Mouse (Mus musculus): Measurements from ENCODE around the gene Tsc2. TPM values are rescaled to one million over a fixed set of nuclear protein-coding genes. Genes with fewer than 3 reads are reported as not detected.

Gene Tsc2
- polyA plus RNA-seq, 1 experiment from 2014 or later: 75.4 TPM

DNA sequence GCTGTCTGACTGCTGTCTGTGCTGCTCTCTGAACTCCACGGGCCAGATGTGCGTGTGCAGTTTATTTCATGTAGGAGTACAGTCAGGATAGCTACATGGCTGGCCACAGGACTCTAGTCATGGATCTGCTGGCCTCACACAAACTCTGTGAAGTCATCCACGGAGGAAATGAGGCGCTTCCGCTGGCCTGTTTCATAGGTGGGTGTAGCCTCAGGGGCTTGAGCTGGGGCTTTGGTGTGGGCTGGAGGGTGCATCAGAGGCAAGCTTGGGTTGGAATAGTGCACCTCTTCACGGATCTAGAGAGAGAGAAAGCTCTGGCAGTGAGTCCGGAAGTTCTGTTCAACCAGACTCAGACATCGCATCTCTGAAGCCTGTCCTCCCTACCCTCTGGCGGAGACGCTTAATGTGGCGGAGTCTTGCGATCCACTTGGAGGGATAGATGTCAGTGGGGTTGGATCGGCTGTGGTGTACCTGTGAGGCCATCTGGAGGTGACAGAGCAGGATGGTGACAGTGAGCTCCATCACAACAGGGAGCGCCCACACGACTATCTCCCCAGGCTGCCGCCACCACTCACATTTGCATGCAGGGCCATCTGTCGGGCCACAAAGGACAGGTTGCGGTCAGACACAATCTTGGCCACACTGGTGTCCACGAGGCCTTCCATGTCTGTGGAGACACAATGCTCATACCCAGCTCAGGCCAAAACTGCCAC is 35.8 kb downstream of the Tsc2 start:
- no peaks in the 10 kb centered on the region for H3K4me1 ChIP-seq
- H3K9me3 ChIP-seq: no peaks in the 10 kb centered on the region
- H3K27me3 ChIP-seq (ENCODE audit: poor library complexity, severe bottlenecking): no peaks in the 10 kb centered on the region
- DNase-seq (ENCODE audit: extremely low spot score, low spot score): no peak
- 92% methylated on average over 19 of the region's 19 CpGs for WGBS
- peaks cover 100% of the 10 kb centered on the region for H3K36me3 ChIP-seq (replicated peaks)
- no peak overlapping the region for H3K4me3 ChIP-seq
- H3K27ac ChIP-seq: no peak overlapping the region

DNA sequence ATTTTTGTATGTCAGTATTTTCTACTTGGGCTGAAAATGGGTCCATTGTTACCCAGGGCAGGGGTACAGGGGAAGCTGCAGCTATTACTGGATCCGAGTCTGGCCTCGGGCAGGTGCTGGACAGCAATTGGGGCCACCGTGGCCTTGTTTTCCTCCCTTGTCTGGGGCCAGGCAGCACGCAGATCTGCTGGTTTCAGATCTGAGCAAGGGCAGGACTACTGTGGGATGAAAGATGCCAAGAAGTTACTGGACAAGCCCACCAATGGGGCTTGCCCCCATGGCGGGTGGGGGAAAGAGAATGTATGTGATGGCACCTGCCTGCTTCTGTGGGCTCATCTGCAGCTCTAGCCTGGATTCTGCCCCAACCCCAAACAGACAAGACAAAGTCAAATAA is 36.4 kb downstream of the Tsc2 start:
- H3K27me3 ChIP-seq (ENCODE audit: poor library complexity, severe bottlenecking): no peaks in the 10 kb centered on the region
- 91% methylated on average over 5 of the region's 5 CpGs for WGBS
- H3K4me3 ChIP-seq: no peak overlapping the region
- peaks cover 100% of the 10 kb centered on the region for H3K36me3 ChIP-seq (replicated peaks)
- no peaks in the 10 kb centered on the region for H3K9me3 ChIP-seq
- no peak for DNase-seq (ENCODE audit: extremely low spot score, low spot score)
- H3K27ac ChIP-seq: no peak overlapping the region
- no peaks in the 10 kb centered on the region for H3K4me1 ChIP-seq

DNA sequence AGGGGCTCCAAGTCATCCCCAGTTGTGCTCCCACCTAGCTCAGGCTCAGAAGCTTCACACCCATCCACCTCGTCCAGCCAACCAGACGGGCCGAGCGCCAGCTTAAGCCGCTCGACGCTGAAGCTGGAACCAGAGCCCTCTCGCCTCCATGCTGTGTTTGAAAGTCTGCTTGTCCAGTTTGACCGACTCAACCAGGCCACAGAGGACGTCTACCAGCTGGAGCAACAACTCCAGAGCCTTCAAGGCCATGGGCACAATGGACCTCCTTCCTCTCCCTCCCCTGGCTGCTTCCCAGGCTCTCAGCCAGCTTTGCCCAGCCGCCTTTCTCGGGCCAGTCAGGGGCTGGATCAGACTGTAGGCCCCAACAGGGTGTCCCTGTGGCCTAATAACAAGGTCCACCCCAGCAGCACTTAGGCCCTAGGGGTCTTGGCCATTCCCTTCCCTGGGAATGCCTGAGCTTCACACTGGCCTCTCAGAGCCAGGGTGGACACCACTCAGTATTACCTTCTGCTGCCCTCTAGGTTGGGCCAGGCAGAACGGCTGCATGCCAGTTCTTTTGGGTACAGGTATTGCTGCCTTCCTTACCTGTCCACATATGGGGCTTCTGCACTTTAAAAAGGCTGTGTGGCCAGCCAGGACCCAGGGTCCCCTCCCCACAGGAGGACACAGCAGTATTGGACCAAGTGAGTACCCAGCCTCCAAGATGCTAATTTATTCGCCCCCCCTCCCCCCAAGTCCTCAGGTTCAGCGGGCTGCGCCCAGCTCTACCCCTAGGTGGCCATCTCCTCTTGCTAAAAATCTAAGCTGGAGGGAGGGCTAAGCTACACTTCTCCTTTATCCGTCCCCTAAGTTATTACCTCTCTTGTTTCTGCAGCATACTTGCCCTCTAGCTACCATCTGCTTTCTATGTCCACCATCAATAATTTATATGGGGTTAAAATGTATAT is 37.0 kb downstream of the Tsc2 start:
- WGBS: 84% methylated on average over 17 of the region's 17 CpGs
- no peaks in the 10 kb centered on the region for H3K27me3 ChIP-seq (ENCODE audit: poor library complexity, severe bottlenecking)
- H3K27ac ChIP-seq: no peak overlapping the region
- H3K9me3 ChIP-seq: no peaks in the 10 kb centered on the region
- DNase-seq (ENCODE audit: extremely low spot score, low spot score): no peak
- peaks cover 100% of the 10 kb centered on the region for H3K36me3 ChIP-seq (replicated peaks)
- H3K4me1 ChIP-seq: no peaks in the 10 kb centered on the region
- H3K4me3 ChIP-seq: no peak overlapping the region

DNA sequence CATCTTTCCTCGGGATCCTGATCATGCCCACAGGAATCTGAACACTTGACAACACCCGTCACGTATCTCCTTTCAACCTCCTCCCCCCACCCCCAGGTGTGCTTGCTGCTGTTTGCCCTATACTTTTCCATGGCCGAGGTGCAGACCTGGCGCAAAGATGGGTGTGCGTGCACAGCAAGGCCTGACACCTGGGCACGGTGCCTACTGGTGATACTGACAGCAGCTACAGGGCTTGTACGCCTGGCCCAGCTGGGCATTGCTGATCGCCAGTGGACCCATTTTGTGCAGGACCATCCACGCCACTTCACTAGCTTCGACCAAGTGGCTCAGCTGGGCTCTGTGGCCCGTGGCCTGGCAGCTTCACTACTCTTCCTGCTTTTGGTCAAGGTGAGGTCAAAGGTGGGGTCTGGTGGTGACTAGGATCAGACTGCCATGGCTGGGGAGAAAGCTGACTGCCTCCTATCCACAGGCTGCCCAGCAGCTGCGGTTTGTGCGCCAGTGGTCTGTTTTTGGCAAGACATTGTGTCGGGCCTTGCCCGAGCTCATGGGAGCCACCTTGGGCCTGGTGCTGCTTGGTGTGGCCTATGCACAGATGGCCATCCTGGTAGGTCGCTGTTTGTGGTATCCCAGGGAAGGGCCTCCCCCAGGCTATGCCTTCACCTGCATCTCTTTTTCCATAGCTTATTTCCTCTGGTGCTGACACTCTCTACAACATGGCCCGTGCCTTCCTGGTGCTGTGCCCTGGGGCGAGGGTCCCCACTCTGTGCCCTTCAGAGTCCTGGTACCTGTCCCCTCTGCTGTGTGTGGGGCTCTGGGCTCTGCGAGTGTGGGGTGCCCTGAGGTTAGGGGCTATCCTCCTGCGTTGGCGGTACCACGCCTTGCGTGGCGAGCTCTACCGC is 38.2 kb downstream of the Tsc2 start:
- Histone ChIP-seq H3K4me1 (no peaks in the 10 kb centered on the region), H3K27ac (no peak overlapping the region), H3K36me3 (replicated peaks) (peaks cover 96% of the 10 kb centered on the region), H3K9me3 (no peaks in the 10 kb centered on the region), H3K4me3 (no peak overlapping the region), H3K27me3 (ENCODE audit: poor library complexity, severe bottlenecking) (no peaks in the 10 kb centered on the region)
- no peak for DNase-seq (ENCODE audit: extremely low spot score, low spot score)
- 95% methylated on average over 26 of the region's 26 CpGs for WGBS

DNA sequence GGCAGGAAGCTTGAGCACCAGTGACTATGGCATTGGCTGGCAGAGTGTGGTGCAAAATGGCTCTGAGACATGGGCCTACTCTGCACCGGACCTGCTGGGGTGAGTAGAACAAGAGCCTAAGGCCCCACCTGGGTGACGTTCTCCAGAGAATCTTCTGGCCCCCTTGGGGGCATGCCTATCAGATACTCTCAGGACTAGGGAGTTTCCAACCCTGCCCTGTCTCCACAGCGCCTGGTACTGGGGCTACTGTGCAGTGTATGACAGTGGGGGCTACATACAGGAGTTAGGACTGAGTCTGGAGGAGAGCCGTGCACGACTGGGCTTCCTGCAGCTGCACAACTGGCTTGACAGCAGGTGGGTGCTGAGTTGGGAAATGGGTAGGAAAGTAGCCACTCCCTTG is 39.2 kb downstream of the Tsc2 start:
- H3K4me3 ChIP-seq: no peak overlapping the region
- no peak overlapping the region for H3K27ac ChIP-seq
- no peaks in the 10 kb centered on the region for H3K4me1 ChIP-seq
- no peak for DNase-seq (ENCODE audit: extremely low spot score, low spot score)
- no peaks in the 10 kb centered on the region for H3K9me3 ChIP-seq
- WGBS: 88% methylated on average over 5 of the region's 5 CpGs
- H3K36me3 ChIP-seq (replicated peaks): peaks cover 94% of the 10 kb centered on the region
- H3K27me3 ChIP-seq (ENCODE audit: poor library complexity, severe bottlenecking): no peaks in the 10 kb centered on the region

DNA sequence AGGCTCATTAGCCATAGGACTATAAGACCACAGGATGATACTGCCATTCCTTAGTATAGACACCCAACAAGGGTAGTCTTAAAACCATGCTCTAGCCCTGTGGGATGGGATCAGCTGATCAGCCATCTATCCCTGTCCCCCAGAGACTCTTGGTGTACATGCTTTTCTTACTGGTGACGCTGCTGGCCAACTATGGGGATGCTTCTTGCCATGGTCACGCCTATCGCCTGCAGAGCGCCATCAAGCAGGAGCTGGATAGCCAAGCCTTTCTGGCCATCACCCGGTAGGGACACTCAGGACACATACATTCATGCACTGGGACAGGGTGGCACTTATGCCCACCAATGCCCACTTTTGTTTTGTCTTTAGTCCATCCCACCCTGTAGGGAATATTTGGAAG is 40.7 kb downstream of the Tsc2 start:
- no peak overlapping the region for H3K4me3 ChIP-seq
- H3K27me3 ChIP-seq (ENCODE audit: poor library complexity, severe bottlenecking): no peaks in the 10 kb centered on the region
- WGBS: 96% methylated on average over 5 of the region's 5 CpGs
- H3K27ac ChIP-seq: no peak overlapping the region
- peaks cover 94% of the 10 kb centered on the region for H3K36me3 ChIP-seq (replicated peaks)
- no peaks in the 10 kb centered on the region for H3K4me1 ChIP-seq
- DNase-seq (ENCODE audit: extremely low spot score, low spot score): no peak
- no peaks in the 10 kb centered on the region for H3K9me3 ChIP-seq

DNA sequence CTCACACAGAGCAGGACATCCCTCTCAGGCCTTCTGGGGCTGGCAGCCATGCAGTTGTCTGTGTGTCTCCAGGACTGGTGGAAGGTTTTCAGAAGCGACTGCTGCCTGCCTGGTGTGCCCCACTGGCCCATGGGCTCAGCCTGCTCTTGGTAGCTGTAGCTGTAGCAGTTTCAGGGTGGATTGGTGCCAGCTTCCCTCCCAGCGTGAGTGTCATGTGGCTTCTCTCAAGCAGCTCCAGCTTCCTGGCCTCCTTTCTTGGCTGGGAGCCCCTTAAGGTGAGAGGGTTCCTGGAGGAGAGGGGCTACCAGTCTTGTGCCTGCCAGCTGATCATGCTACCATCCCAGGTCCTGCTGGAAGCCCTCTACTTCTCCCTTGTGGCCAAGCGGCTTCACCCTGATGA is 41.5 kb downstream of the Tsc2 start:
- Histone ChIP-seq H3K4me1 (no peaks in the 10 kb centered on the region), H3K27me3 (ENCODE audit: poor library complexity, severe bottlenecking) (no peaks in the 10 kb centered on the region), H3K4me3 (no peak overlapping the region), H3K36me3 (replicated peaks) (peaks cover 94% of the 10 kb centered on the region), H3K9me3 (no peaks in the 10 kb centered on the region), H3K27ac (no peak overlapping the region)
- WGBS: 91% methylated on average over 3 of the region's 3 CpGs
- DNase-seq (ENCODE audit: extremely low spot score, low spot score): no peak

DNA sequence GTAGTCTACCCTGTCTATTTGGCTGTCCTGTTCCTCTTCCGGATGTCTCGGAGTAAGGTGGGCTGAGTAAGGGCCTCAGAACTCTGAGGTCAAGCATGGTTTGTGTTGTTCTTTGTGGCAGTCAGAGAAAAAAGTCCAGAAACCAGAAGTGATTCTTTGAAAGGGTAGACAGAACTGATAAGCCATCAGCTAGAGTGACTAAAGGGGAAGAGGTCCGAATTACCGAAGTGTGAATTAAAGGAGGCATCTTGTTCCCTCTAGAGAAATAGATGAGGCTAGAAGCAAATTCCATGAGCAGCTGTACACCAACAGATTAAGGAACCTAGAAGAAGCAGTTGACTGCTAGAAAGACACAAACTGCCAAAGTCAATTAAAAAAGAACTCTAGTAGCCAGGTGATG is 45.9 kb downstream of the Tsc2 start:
- Histone ChIP-seq H3K27me3 (ENCODE audit: poor library complexity, severe bottlenecking) (no peaks in the 10 kb centered on the region), H3K9me3 (no peaks in the 10 kb centered on the region), H3K4me1 (no peaks in the 10 kb centered on the region), H3K36me3 (replicated peaks) (peaks cover 86% of the 10 kb centered on the region), H3K4me3 (no peak overlapping the region), H3K27ac (no peak overlapping the region)
- no peak for DNase-seq (ENCODE audit: extremely low spot score, low spot score)
- 98% methylated on average over 4 of the region's 4 CpGs for WGBS

DNA sequence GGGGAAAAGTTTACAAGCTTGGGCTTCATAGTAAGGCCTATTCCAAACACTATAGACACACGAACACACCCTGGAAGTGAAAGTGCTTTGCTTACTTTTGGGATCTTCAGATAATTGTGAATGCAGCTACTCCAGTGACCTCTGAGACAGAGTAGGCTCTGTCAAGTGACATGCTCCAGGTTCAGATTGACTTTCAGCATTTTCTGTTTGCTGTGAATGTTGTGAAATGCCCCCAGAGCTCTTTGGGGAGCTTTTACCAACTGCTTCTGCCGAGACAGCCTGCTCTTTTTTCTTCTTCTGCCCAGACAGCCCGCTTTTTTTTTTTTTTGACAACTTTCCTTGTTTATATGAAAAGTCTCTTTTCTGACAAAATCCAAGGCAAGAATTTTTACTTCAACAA is 47.9 kb downstream of the Tsc2 start:
- DNase-seq (ENCODE audit: extremely low spot score, low spot score): no peak
- Histone ChIP-seq H3K9me3 (no peaks in the 10 kb centered on the region), H3K4me3 (no peak overlapping the region), H3K4me1 (no peaks in the 10 kb centered on the region), H3K36me3 (replicated peaks) (peaks cover 89% of the 10 kb centered on the region), H3K27ac (no peak overlapping the region), H3K27me3 (ENCODE audit: poor library complexity, severe bottlenecking) (no peaks in the 10 kb centered on the region)
- 89% methylated on average over 3 of the region's 3 CpGs for WGBS

DNA sequence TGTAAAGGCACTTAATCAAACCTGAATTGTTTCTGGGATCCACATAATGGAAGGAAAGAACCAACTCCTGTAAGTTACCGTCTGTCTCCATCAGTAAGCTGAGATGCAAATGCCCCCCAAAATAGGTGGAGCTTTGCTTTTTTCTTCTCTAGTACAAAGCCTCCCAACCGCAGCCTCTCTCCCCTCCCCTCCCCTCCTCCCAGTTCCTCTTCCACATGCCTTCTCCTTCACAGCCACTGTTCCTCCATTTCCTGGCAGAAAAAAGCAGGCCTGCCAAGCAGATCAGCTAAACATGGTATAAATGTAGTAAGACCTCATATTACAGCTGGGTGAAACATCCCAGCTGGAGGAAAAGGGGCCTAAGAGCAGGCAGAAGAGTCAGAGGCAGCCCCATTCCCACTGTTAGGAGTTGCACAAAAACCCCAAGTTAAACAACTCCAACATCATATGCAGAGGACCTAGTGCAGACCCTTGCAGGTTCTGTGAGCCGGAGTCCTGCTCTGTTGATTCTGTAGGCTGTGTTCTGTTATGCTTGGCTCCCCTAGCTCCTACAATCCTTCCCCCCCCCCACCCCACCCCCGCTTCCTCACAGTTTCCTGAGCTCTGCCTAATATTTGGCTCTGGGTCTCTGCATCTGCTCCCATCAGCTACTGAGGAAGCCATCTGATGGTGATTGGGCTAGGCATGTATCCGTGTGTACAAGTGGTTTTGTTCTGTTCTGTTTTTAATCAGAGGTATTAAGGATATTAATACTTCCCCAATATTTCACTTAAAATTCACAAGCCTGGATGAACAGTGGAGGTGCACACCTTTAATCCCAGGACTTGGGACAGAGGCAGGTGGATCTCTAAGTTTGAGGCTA is 48.6 kb downstream of the Tsc2 start:
- Histone ChIP-seq H3K27ac (no peak overlapping the region), H3K4me3 (no peak overlapping the region), H3K27me3 (ENCODE audit: poor library complexity, severe bottlenecking) (no peaks in the 10 kb centered on the region), H3K9me3 (no peaks in the 10 kb centered on the region), H3K4me1 (no peaks in the 10 kb centered on the region), H3K36me3 (replicated peaks) (peaks cover 91% of the 10 kb centered on the region)
- DNase-seq (ENCODE audit: extremely low spot score, low spot score): no peak
- WGBS: 68% methylated on average over 5 of the region's 5 CpGs

DNA sequence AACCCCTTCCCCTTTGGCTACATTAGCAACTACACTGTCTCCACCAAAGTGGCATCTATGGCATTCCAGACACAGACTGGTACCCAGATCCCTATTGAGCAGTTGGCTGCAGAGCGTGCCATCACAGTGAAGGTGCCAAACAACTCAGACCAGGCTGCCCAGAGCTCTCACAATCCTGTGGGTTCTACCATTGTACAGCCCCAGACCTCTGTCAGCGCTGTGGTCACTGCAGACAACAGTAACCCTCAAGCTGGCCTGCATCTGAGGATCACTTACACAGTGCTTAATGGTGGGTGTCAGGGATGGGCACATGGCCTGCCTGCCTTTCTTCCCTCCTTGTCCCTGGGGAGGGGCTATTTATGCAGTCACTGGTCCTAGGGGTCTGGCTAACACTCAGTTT is 52.1 kb downstream of the Tsc2 start:
- DNase-seq (ENCODE audit: extremely low spot score, low spot score): no peak
- H3K4me3 ChIP-seq: no peak overlapping the region
- no peaks in the 10 kb centered on the region for H3K4me1 ChIP-seq
- H3K27me3 ChIP-seq (ENCODE audit: poor library complexity, severe bottlenecking): no peaks in the 10 kb centered on the region
- no peak overlapping the region for H3K27ac ChIP-seq
- no peaks in the 10 kb centered on the region for H3K9me3 ChIP-seq
- H3K36me3 ChIP-seq (replicated peaks): peaks cover 90% of the 10 kb centered on the region
- 91% methylated on average over 2 of the region's 2 CpGs for WGBS

DNA sequence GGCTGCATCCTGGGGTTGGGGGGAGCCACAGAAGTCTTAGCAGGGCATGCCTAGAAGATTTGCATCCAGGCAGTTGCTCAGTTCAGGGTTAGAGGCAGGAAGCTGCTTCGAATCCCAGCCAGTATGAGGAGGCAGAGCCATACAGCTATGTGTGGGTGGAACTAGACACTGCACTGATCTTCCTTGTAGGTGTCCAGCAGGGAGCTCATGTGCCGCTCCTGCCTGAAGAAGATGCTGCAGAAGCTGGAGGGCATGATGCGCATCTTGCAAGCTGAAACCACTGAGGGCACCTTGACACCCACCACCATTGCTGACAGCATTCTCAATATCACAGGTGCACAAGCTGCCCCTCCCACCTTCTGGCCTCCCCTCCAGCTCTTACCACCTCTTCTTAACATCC is 52.9 kb downstream of the Tsc2 start:
- peaks cover 94% of the 10 kb centered on the region for H3K36me3 ChIP-seq (replicated peaks)
- no peak overlapping the region for H3K4me3 ChIP-seq
- H3K9me3 ChIP-seq: no peaks in the 10 kb centered on the region
- no peak overlapping the region for H3K27ac ChIP-seq
- H3K27me3 ChIP-seq (ENCODE audit: poor library complexity, severe bottlenecking): no peaks in the 10 kb centered on the region
- H3K4me1 ChIP-seq: no peaks in the 10 kb centered on the region
- 91% methylated on average over 3 of the region's 3 CpGs for WGBS
- DNase-seq (ENCODE audit: extremely low spot score, low spot score): no peak
